Mouse (Mus musculus) gastrocnemius, postnatal 36 days (tissue): Measurements from ENCODE around the gene Cox6a1. TPM values are rescaled to one million over a fixed set of nuclear protein-coding genes. Genes with fewer than 3 reads are reported as not detected.
A peak's percentile ranks its signal among the peaks of the same experiment; 100 is the strongest.
"Not testable (repeated sequence)": the region's sequence is repeated elsewhere in the genome, so short reads cannot be mapped to it uniquely, and the experiment has no call there.

Experiments
- DNase-seq, 2 experiments: peaks; one replicate each; pipeline ENCODE4 v3.0.0; 2022
- intact Hi-C: fragments of 180-260 bp; cut with DNase I; formaldehyde crosslinking; loops from one replicate; pipeline ENCODE4 v1.15.1; 2025
- total RNA-seq, 2 experiments: library from RNA; stranded (reverse); gene quantifications; 2 replicates each; pipeline ENCODE4 v1.2.3; 2021

The Cox6a1 gene
- total RNA-seq, 2 experiments from 2014 or later: 49.7 to 56.1 TPM

DNA sequence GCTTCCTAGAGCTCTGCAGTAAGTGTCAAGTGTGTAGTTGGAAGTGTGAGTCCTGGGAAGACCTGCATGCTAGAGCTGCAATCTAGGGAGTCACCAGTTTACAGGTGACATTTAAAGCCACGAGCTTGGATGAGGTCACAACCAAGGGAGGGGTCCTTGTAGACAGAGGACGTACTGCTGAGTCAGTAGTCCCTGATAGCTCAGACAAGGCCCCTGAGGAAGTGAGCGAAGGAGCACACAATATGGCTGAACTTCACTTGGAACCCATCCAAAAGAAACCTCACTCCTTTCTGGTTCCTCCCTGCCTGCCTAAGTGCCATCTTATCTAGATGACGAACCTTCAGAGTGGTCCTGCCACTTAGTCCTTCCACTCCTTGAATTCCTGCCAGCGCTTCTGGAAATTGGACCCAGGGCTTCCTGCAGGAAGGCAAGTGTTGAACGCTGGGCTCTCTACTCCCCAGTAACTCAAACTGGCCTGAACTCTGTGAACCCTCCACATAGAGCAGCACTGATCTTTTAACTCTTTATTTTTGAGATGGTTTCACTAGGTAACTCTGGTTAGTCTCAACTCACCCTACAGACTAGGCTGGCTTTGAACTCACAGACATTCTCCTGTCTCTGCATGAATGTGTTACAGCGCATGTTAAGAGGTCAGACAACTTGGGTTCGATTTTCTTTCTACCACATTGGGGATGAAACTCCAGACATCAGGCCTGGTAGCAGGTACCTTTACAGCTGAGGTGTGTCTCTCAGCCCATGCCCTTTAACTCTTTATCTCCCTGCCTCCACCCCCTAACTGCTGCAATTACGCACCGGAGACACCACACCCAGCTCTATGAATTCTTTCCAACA lies 35.7 kb downstream of the Cox6a1 start:
- intact Hi-C loops: no loop called here
- DNase-seq: no peak

DNA sequence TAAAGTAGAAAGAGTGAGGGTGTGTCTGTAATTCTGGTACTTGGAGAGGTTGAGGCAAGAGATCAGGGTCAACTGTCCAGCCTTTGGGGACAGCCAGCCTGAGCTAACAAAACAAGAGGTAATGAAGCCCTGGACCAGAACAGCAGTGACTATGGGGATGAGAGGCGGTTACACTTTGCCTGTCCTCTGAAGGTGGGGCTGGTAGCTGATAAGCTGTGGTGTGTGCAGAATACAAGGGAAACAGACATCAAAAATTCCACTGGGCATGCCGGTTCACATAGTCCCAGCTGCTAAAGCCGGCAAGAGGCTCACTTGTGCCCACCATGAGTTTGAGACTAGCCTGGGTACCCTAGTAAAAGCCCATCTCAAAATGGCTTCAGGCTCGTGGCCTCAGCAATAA lies 36.4 kb downstream of the Cox6a1 start:
- intact Hi-C loops: no loop called here
- DNase-seq: no peak

DNA sequence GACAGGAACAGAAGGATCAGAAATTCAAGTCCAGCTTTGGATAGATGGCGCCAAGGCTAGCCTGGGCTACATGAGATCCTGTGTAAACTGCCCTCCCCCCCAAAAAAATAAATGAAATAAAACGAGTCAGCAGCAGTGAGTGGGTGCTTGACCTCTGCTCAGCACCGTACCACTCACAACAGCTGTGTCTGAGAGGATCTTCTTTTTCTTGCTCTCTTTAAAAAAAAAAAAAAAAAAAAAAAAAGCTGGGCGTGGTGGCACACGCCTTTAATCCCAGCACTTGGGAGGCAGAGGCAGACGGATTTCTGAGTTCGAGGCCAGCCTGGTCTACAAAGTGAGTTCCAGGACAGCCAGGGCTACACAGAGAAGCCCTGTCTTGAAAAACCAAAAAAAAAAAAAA lies 46.6 kb downstream of the Cox6a1 start:
- not testable (repeated sequence) for DNase-seq
- intact Hi-C loops: loop anchor here (5.0 kb wide), 1 partner anchor 140 kb away; no protein-coding TSS in a partner anchor

DNA sequence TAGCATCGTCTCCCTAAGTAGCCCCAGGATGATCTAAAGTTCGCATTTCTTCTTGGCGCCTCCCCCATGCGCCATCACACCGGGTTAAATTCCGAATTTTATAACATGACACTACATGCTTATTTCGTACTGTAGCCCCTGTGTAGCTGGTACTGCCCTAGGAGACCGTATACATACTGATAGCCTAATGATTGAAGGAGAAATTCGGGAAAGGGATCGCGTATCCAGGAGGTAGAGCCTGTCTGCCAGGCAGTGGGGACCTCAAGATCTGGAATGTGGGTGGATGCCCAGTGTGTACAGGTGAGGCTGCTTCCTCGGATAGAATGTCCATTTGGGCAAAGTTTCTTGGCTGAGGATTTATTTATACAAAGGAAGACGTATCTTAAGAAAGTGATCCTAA lies 47.2 kb downstream of the Cox6a1 start:
- DNase-seq: no peak
- intact Hi-C loops: loop anchor here (5.0 kb wide), 1 partner anchor 141 kb away; no protein-coding TSS in a partner anchor

DNA sequence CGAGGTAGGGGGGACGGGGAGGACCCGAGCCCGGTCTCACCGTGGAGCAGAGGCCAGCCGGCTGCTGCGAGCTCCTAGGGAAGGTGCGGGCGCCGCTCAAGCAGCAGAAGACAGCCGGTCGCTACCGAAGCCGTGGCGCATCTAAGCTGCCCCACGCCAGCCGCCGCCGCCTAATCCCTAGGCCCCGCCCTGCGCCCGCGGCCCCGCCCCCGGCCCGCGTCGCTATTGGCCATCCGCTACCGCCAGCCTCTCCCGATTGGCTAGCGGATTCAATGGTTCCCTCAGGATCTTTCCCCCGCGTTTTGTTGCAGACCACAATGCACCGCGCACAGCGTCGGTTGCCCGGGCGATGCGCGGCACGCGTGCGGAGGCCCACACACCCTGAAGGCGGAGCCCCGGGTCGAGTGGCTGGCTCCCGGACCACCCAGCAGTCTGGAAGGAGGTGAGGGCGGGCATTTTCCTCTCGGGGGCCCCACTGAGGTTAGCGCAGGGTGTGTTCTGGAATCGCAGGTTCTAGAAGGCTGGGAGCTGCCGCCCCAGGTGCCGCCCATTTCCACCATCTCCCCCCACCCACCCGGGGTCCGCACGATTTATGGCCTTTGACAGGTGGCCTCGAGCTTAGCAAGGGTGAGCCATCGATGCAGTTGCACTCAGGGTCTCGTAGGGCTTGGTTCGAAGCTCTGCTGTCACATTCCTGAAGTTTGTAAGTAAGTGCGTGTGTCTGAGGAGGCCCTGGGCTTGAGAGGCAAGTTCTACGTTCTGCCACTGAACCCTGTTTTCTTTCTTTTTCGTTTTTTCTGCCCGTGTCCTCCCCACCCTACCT lies 47.8 kb downstream of the Cox6a1 start, which contains the start of gene Dynll1:
Gene Dynll1, minus strand, starts transcription at position 208 of the 823 bp plus-strand sequence.
- intact Hi-C loops: loop anchor here (1.0 to 5.0 kb wide), 2 partner anchors 26 to 141 kb away; partner anchors contain the start of gene Srsf9
- DNase-seq: peak; percentile 99 to 100

DNA sequence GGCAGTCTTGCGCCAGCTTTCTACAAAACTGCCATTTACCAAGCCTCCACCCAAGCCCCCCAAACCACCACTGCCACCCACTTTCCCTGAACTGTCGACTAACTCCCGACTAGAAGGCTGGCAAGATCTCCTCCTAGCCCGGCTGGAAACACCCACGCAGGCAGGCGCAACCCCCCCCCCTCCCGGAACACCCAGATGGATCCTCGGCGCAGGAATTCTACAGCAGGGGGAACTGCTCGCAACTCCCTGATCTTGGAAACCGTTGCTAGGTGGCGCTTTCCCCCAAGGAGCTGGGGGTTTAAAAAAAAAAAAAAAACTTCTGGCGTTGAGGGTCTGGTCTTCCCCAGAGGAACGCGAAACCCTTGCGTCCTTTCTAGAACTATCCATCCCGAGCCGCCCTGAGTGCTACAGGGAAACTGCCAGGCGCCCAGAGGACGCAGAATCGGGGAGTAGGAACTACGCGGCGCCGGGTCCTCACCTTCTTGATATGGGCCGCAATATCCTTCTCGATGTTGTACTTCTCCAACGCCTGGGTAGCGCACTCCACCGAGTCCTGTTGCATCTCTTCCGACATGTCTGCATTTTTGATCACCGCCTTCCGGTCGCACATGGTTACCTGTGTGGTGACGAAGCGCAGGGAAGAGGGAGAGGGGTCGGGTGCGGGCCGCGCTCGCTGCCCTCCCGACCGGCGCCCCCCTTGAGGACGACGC lies 48.6 kb downstream of the Cox6a1 start:
- intact Hi-C loops: loop anchor here (1.0 to 5.0 kb wide), 2 partner anchors 27 to 142 kb away; partner anchors contain the start of gene Srsf9
- peak; percentile 36 to 62 for DNase-seq

DNA sequence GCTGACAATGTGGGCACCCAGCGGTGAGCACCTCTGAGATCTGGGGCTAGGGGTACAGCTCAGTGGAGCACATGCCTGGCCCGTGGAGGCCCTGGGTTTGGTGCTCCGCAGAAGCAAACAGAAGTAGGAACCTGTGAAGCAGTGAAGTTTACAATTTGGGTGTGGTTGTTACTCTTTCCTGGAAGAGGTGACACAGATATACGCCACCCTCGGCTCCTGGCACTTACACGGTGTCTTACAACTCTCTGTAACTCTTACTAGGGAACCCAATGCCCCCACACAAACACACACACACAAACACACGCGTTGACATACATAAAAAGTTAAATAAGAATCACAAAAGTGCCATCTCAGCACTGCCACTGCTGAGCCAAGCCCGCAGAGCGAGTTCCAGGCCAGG lies 52.4 kb downstream of the Cox6a1 start:
- no peak for DNase-seq
- intact Hi-C loops: loop anchor here (2.0 kb wide), 1 partner anchor 48 kb away; no protein-coding TSS in a partner anchor

Other genes starting within 250 kb of the Cox6a1 start
- 10 to 100 TPM; 68.8 to 71.7 TPM for gene Acads, start 229.6 kb downstream of the Cox6a1 start, total RNA-seq
- 1 to 10 TPM; 8.5 to 9.0 TPM for gene Unc119b, start 214.0 kb downstream of the Cox6a1 start, total RNA-seq
- 100 to 1,000 TPM; 163 to 241 TPM for gene Mlec, start 190.8 kb downstream of the Cox6a1 start, total RNA-seq
- gene Cabp1, start 154.6 kb downstream of the Cox6a1 start, total RNA-seq: 1 to 10 TPM; 1.3 to 1.4 TPM
- gene Pop5, start 113.1 kb downstream of the Cox6a1 start, total RNA-seq: 10 to 100 TPM; 27.9 to 28.2 TPM
- 100 to 1,000 TPM; 243 to 279 TPM for gene Rnf10, start 76.1 kb downstream of the Cox6a1 start, total RNA-seq
- 10 to 100 TPM; 86.7 to 87.0 TPM for gene Coq5, start 69.3 kb downstream of the Cox6a1 start, total RNA-seq
- gene Dynll1, start 48.0 kb downstream of the Cox6a1 start, total RNA-seq: 10 to 100 TPM; 51.5 to 76.5 TPM
- gene Srsf9, start 21.8 kb downstream of the Cox6a1 start, total RNA-seq: 10 to 100 TPM; 10.7 to 11.0 TPM
- gene Gatc, start 7.8 kb downstream of the Cox6a1 start, total RNA-seq: 10 to 100 TPM; 22.0 to 22.2 TPM
- gene Triap1, start 7.8 kb downstream of the Cox6a1 start, total RNA-seq: 10 to 100 TPM; 16.5 to 19.4 TPM
- under 1 TPM; 0.36 to 0.49 TPM for gene Msi1, start 80.6 kb upstream of the Cox6a1 start, total RNA-seq
- gene Pla2g1b, start 117.3 kb upstream of the Cox6a1 start, total RNA-seq: not detected
- gene Sirt4, start 135.7 kb upstream of the Cox6a1 start, total RNA-seq: 10 to 100 TPM; 11.2 to 12.2 TPM
- 10 to 100 TPM; 78.1 to 80.7 TPM for gene Pxn, start 157.7 kb upstream of the Cox6a1 start, total RNA-seq
- 100 to 1,000 TPM; 533 to 598 TPM for gene Rplp0, start 210.5 kb upstream of the Cox6a1 start, total RNA-seq
- gene Gcn1l1, start 216.3 kb upstream of the Cox6a1 start, total RNA-seq: 10 to 100 TPM; 25.5 to 28.8 TPM